Mouse (Mus musculus) forebrain, embryonic 16.5 days (tissue): ENCODE measurements at regions not wholly inside any gene's neighbourhood (a gene's known extent, or its start where the extent isn't known, plus 50 kb on each side); places are given as distances from the start of the nearest gene placed in this dataset.

ENCODE experiments used
- ATAC-seq: fragments of 200-750 bp; cut with Nextera tagmentation; 2 replicates; pipeline ENCODE4 v1.8.0; 2017; ENCODE audit warnings: mild to moderate bottlenecking, moderate library complexity
- H3K27ac ChIP-seq: fragments of 300-500 bp; sonication (generic); 2 replicates; pipeline ENCODE4 v1.5.1; 2014; ENCODE audit warnings: low read length, control low read depth
- H3K27me3 ChIP-seq: fragments of 300-500 bp; sonication (generic); replicated peaks from 2 replicates; pipeline ENCODE4 v1.6.1; 2014; ENCODE audit warnings: low read length; ENCODE audit not compliant: control insufficient read depth, insufficient read depth
- H3K36me3 ChIP-seq: fragments of 300-500 bp; sonication (generic); 2 replicates; pipeline ENCODE4 v1.6.1; 2014; ENCODE audit not compliant: control insufficient read depth, insufficient read depth
- H3K4me1 ChIP-seq: fragments of 300-500 bp; sonication (generic); replicated peaks from 2 replicates; pipeline ENCODE4 v1.6.1; 2014; ENCODE audit warnings: low read length; ENCODE audit not compliant: control insufficient read depth, insufficient read depth
- H3K4me2 ChIP-seq: fragments of 300-500 bp; sonication (generic); 2 replicates; pipeline ENCODE4 v1.6.1; 2014; ENCODE audit warnings: mild to moderate bottlenecking, low read length, control low read depth
- H3K4me3 ChIP-seq: fragments of 300-500 bp; sonication (generic); replicated peaks from 2 replicates; pipeline ENCODE4 v1.5.1; 2014; ENCODE audit warnings: mild to moderate bottlenecking, low read length, control low read depth
- H3K9ac ChIP-seq: fragments of 300-500 bp; sonication (generic); replicated peaks from 2 replicates; pipeline ENCODE4 v1.6.1; 2014; ENCODE audit warnings: low read depth, low read length, control low read depth
- H3K9me3 ChIP-seq: fragments of 300-500 bp; sonication (generic); 2 replicates; pipeline ENCODE4 v1.6.1; 2016; ENCODE audit warnings: low read length; ENCODE audit not compliant: control insufficient read depth
- WGBS: fragments of 180-500 bp; shearing (Covaris S2); extraction: QIAGEN DNeasy Blood & Tissue Kit; methylation state at CpG from one replicate; pipeline ENCODE4 v1.1.7; 2014; 5-methylcytosine and 5-hydroxymethylcytosine counted together

- Histone ChIP-seq H3K27ac (no peak overlapping the region), H3K9ac (no peak overlapping the region), H3K27me3 (no peaks in the 10 kb centered on the region), H3K9me3 (no peaks in the 10 kb centered on the region), H3K4me2 (no peak overlapping the region), H3K4me1 (no peaks in the 10 kb centered on the region), H3K4me3 (no peak overlapping the region), H3K36me3 (no peaks in the 10 kb centered on the region)
- no peak for ATAC-seq
- 89% methylated on average over 9 of the region's 9 CpGs for WGBS
These were observed 97.4 kb upstream of the Zfp827 start for GRCm38 (mm10) chr8:78930610-78931397.

- Histone ChIP-seq H3K36me3 (no peaks in the 10 kb centered on the region), H3K4me1 (no peaks in the 10 kb centered on the region), H3K27ac (no peak overlapping the region), H3K9me3 (no peaks in the 10 kb centered on the region), H3K9ac (no peak overlapping the region), H3K4me2 (no peak overlapping the region), H3K4me3 (no peak overlapping the region), H3K27me3 (no peaks in the 10 kb centered on the region)
- WGBS: 77% methylated on average over 6 of the region's 6 CpGs
- no peak for ATAC-seq
These were observed 96.2 kb upstream of the Zfp827 start for GRCm38 (mm10) chr8:78932069-78932468.

GRCm38 (mm10) chr8:78940049-78940448, 88.2 kb upstream of the Zfp827 start:
- 81% methylated on average over 2 of the region's 2 CpGs for WGBS
- Histone ChIP-seq H3K9me3 (no peaks in the 10 kb centered on the region), H3K27me3 (no peaks in the 10 kb centered on the region), H3K36me3 (no peaks in the 10 kb centered on the region), H3K4me3 (no peak overlapping the region), H3K4me1 (no peaks in the 10 kb centered on the region), H3K9ac (no peak overlapping the region), H3K27ac (no peak overlapping the region), H3K4me2 (no peak overlapping the region)
- ATAC-seq: no peak

- no peak overlapping the region for H3K4me2 ChIP-seq
- no peak overlapping the region for H3K4me3 ChIP-seq
- no peaks in the 10 kb centered on the region for H3K4me1 ChIP-seq
- no peak overlapping the region for H3K9ac ChIP-seq
- no peaks in the 10 kb centered on the region for H3K27me3 ChIP-seq
- WGBS: 95% methylated on average over 4 of the region's 4 CpGs
- no peaks in the 10 kb centered on the region for H3K36me3 ChIP-seq
- H3K27ac ChIP-seq: no peak overlapping the region
- H3K9me3 ChIP-seq: no peaks in the 10 kb centered on the region
- ATAC-seq: no peak
These were observed 86.7 kb upstream of the Zfp827 start for GRCm38 (mm10) chr8:78941558-78941957.

- ATAC-seq: no peak
- Histone ChIP-seq H3K27me3 (no peaks in the 10 kb centered on the region), H3K4me1 (no peaks in the 10 kb centered on the region), H3K27ac (no peak overlapping the region), H3K9ac (no peak overlapping the region), H3K36me3 (no peaks in the 10 kb centered on the region), H3K4me2 (no peak overlapping the region), H3K9me3 (no peaks in the 10 kb centered on the region), H3K4me3 (no peak overlapping the region)
- 91% methylated on average over 1 of the region's 1 CpGs for WGBS
These were observed 83.9 kb upstream of the Zfp827 start for GRCm38 (mm10) chr8:78944367-78944766.

GRCm38 (mm10) chr8:78945607-78946006, 82.6 kb upstream of the Zfp827 start:
- no peak overlapping the region for H3K27ac ChIP-seq
- no peak overlapping the region for H3K9ac ChIP-seq
- H3K4me2 ChIP-seq: no peak overlapping the region
- no peaks in the 10 kb centered on the region for H3K4me1 ChIP-seq
- 48% methylated on average over 1 of the region's 1 CpGs for WGBS
- no peaks in the 10 kb centered on the region for H3K27me3 ChIP-seq
- H3K9me3 ChIP-seq: no peaks in the 10 kb centered on the region
- no peak overlapping the region for H3K4me3 ChIP-seq
- ATAC-seq: no peak
- no peaks in the 10 kb centered on the region for H3K36me3 ChIP-seq

- no peaks in the 10 kb centered on the region for H3K36me3 ChIP-seq
- H3K27me3 ChIP-seq: no peaks in the 10 kb centered on the region
- no peaks in the 10 kb centered on the region for H3K9me3 ChIP-seq
- ATAC-seq: no peak
- H3K27ac ChIP-seq: no peak overlapping the region
- H3K4me3 ChIP-seq: no peak overlapping the region
- no peak overlapping the region for H3K9ac ChIP-seq
- 89% methylated on average over 2 of the region's 2 CpGs for WGBS
- H3K4me2 ChIP-seq: no peak overlapping the region
- H3K4me1 ChIP-seq: no peaks in the 10 kb centered on the region
These were observed 82.2 kb upstream of the Zfp827 start for GRCm38 (mm10) chr8:78946085-78946484.

GRCm38 (mm10) chr8:78975034-78975433, 53.2 kb upstream of the Zfp827 start:
- Histone ChIP-seq H3K4me2 (no peak overlapping the region), H3K9ac (no peak overlapping the region), H3K4me3 (no peak overlapping the region), H3K27ac (no peak overlapping the region), H3K4me1 (no peaks in the 10 kb centered on the region), H3K9me3 (no peaks in the 10 kb centered on the region), H3K27me3 (no peaks in the 10 kb centered on the region), H3K36me3 (no peaks in the 10 kb centered on the region)
- WGBS: 96% methylated on average over 3 of the region's 3 CpGs
- no peak for ATAC-seq
